ENCODE assay signal across 8 mouse cellular contexts in genomic region chr15:85337219-85337618, GRCm38 (mm10). TPM values are rescaled to one million over a fixed set of nuclear protein-coding genes. Genes with fewer than 3 reads are reported as not detected.
DNase-seq lines count a peak whose midpoint lies in the region; ATAC-seq lines count a peak whose summit lies in the region.

No protein-coding gene starts in this region.

- no peaks in the 10 kb centered on the region for H3K27me3 ChIP-seq in lung, embryonic 16.5 days (ENCODE audit: control insufficient read depth, insufficient read depth, low read depth, low read length)
- no peaks in the 10 kb centered on the region for H3K27me3 ChIP-seq in embryonic facial prominence, embryonic 12.5 days
- no peaks in the 10 kb centered on the region for H3K27me3 ChIP-seq in limb, embryonic 10.5 days (ENCODE audit: low read depth, poor library complexity, severe bottlenecking)
- H3K27me3 ChIP-seq in neural tube, embryonic 15.5 days (replicated peaks) = no peaks in the 10 kb centered on the region

- H3K36me3 ChIP-seq in lung, embryonic 16.5 days (ENCODE audit: control insufficient read depth, insufficient read depth, low read length) = no peaks in the 10 kb centered on the region
- no peaks in the 10 kb centered on the region for H3K36me3 ChIP-seq in embryonic facial prominence, embryonic 12.5 days
- 0 out of 2 replicates have a peak, but pooled peaks cover 3% of the 10 kb centered on the region for H3K36me3 ChIP-seq in limb, embryonic 10.5 days
- H3K36me3 ChIP-seq in neural tube, embryonic 15.5 days = no peaks in the 10 kb centered on the region

- H3K4me1 ChIP-seq in lung, embryonic 16.5 days (replicated peaks; ENCODE audit: control insufficient read depth, insufficient read depth, low read length) = peaks cover 11% of the 10 kb centered on the region
- H3K4me1 ChIP-seq in embryonic facial prominence, embryonic 12.5 days = peaks cover 5% of the 10 kb centered on the region
- peaks cover 14% of the 10 kb centered on the region for H3K4me1 ChIP-seq in limb, embryonic 10.5 days
- H3K4me1 ChIP-seq in neural tube, embryonic 15.5 days = peaks cover 28% of the 10 kb centered on the region

- H3K4me3 ChIP-seq in lung, embryonic 16.5 days (ENCODE audit: low read length) = peak overlapping the region; percentile 99
- H3K4me3 ChIP-seq in embryonic facial prominence, embryonic 12.5 days = peak overlapping the region; percentile 98
- H3K4me3 ChIP-seq in limb, embryonic 10.5 days = peak overlapping the region; percentile 86
- H3K4me3 ChIP-seq in neural tube, embryonic 15.5 days (replicated peaks) = peak overlapping the region; percentile 95

- no peak for ATAC-seq in lung, embryonic 16.5 days (ENCODE audit: low read depth)
- ATAC-seq in embryonic facial prominence, embryonic 12.5 days (ENCODE audit: insufficient number of reproducible peaks, insufficient read depth, low FRiP score, low TSS enrichment) = no peak
- ATAC-seq in neural tube, embryonic 15.5 days (ENCODE audit: low FRiP score) = no peak

- DNase-seq in lung, adult 18-20 months = no peak
- DNase-seq in limb, embryonic 10.5 days (ENCODE audit: low spot score) = no peak
- DNase-seq in left cerebral cortex, postnatal 10 days (ENCODE audit: extremely low spot score in 1 of 2, low spot score in 2 of 2) = no peak
- DNase-seq in adrenal gland, adult 18-20 months (ENCODE audit: low spot score in 2 of 2) = no peak
- DNase-seq in gastrocnemius, postnatal 25 days = no peak

- H3K9me3 ChIP-seq in lung, embryonic 16.5 days (ENCODE audit: control insufficient read depth, low read length) = no peaks in the 10 kb centered on the region
- H3K9me3 ChIP-seq in embryonic facial prominence, embryonic 12.5 days = no peaks in the 10 kb centered on the region
- H3K9me3 ChIP-seq in limb, embryonic 10.5 days (replicated peaks) = no peaks in the 10 kb centered on the region
- no peaks in the 10 kb centered on the region for H3K9me3 ChIP-seq in neural tube, embryonic 15.5 days (replicated peaks)

- WGBS in lung, embryonic 16.5 days = 29% methylated on average over 9 of the region's 9 CpGs
- WGBS in embryonic facial prominence, embryonic 12.5 days = 57% methylated on average over 9 of the region's 9 CpGs
- 58% methylated on average over 9 of the region's 9 CpGs for WGBS in limb, embryonic 10.5 days
- 39% methylated on average over 9 of the region's 9 CpGs for WGBS in neural tube, embryonic 15.5 days

- peak overlapping the region; percentile 84 for H3K4me2 ChIP-seq in lung, embryonic 16.5 days (ENCODE audit: low read depth, low read length)
- peak overlapping the region; percentile 77 for H3K4me2 ChIP-seq in embryonic facial prominence, embryonic 12.5 days (replicated peaks)
- peak overlapping the region; percentile 76 for H3K4me2 ChIP-seq in neural tube, embryonic 15.5 days

- peak overlapping the region; percentile 96 for H3K9ac ChIP-seq in lung, embryonic 16.5 days (ENCODE audit: low read length)
- peak overlapping the region; percentile 86 for H3K9ac ChIP-seq in embryonic facial prominence, embryonic 12.5 days
- H3K9ac ChIP-seq in neural tube, embryonic 15.5 days (replicated peaks) = peak overlapping the region; percentile 85

- intact Hi-C loops in left cerebral cortex, postnatal 10 days (cut with DNase I) = no loop called here

- H3K27ac ChIP-seq in lung, embryonic 16.5 days (ENCODE audit: low read length) = peak overlapping the region; percentile 99
- H3K27ac ChIP-seq in embryonic facial prominence, embryonic 12.5 days = peak overlapping the region; percentile 97
- H3K27ac ChIP-seq in limb, embryonic 10.5 days = peak overlapping the region; percentile 94
- H3K27ac ChIP-seq in neural tube, embryonic 15.5 days (replicated peaks) = peak overlapping the region; percentile 98

RNA-seq across cellular contexts. Expression of gene Atxn10, which starts 1.2 kb away (rescaled TPM):
- polyA plus RNA-seq in lung, embryonic 16.5 days (2015; fragmentation: Nextera tagmentation; extraction: Ambion mirVana) = 323 and 325 TPM in 2 replicates
- polyA plus RNA-seq in embryonic facial prominence, embryonic 12.5 days (2016; fragmentation: Nextera tagmentation; extraction: Ambion mirVana) = 336 and 345 TPM in 2 replicates
- polyA plus RNA-seq in limb, embryonic 10.5 days (2016; fragmentation: Nextera tagmentation; extraction: Ambion mirVana) = 284 and 311 TPM in 2 replicates
- 478 and 503 TPM in 2 replicates for polyA plus RNA-seq in neural tube, embryonic 15.5 days (2015; fragmentation: Nextera tagmentation; extraction: Ambion mirVana)
- 100 to 1,000 TPM; 364 to 376 TPM for total RNA-seq in left cerebral cortex, postnatal 10 days (2021)
- total RNA-seq in adrenal gland, adult 18-20 months (2021) = 100 to 1,000 TPM; 108 to 119 TPM
- 10 to 100 TPM; 28.7 to 35.1 TPM for total RNA-seq in gastrocnemius, postnatal 25 days (2021)
